Mouse (Mus musculus): ENCODE data around the gene Arhgef9.

Gene Arhgef9

GRCm38 (mm10) chrX:95196104-95196919, at the start of gene Arhgef9:
Gene Arhgef9, minus strand, starts transcription at chrX:95196856.
- WGBS, result 12% methylated on average over 23 of the region's 24 CpGs

DNA sequence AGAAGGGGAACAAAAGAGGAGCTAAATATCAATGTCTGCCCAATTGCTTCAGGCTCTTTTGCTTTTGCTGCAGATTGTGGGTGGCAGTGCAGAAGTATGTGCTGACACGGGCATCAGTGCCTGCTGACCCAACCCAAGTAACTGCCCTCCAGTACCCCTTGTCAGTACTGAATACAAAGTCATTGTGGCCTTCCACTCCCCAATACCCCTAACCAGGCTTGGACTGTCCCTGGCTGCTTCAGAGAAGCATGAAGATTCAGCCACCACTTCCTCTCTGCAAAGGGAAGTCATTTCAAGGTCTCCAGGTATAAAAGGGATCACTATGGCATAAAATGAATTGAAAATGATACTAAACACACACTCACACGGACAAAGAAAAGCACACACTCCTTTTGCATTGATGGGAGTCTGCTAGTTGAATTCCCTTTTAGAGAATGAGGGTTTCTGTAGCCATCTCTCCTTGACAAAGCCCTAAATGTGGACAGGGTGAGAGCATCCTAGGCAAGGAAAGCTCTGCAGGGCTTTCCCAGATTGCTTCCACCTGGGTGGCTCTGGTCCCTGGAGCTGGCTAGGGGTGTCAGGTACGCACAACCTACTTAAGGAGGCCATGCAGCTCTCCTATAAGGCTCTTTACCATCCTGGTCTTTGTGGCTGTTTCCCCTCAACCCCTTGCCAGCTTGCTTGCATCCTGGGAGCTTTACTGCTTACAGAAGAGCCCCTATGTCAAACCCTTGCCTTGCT, 1.1 kb downstream of the Arhgef9 start:
- 22% methylated on average over 3 of the region's 3 CpGs for WGBS

DNA sequence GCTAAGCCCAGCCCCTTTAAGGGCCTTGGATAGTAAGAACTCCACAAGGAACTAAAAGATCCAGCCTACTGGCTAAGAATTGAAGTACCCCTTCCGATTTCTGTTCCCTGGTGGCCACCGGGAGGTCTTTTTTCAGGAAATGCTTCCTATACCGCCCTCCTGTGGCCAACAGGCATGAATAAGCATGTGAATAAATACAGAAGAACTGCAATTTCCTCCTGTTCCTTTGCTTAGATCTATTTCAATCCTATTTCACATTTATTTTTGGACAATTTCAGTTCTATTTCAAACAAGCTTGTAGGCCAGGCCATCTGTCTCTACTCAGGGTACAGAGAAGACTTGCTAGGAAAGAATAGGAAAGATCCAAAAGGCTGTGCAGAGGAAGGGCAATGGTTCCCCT, 20.7 kb downstream of the Arhgef9 start:
- WGBS, result 0% methylated on average over 3 of the region's 3 CpGs

GRCm38 (mm10) chrX:95166317-95166716, 30.3 kb downstream of the Arhgef9 start:
- 3% methylated on average over 16 of the region's 16 CpGs for WGBS

- 1% methylated on average over 9 of the region's 9 CpGs for WGBS
These were observed 31.0 kb downstream of the Arhgef9 start for GRCm38 (mm10) chrX:95165671-95166127.

- WGBS, result 23% methylated on average over 6 of the region's 6 CpGs
These were observed 32.5 kb downstream of the Arhgef9 start for GRCm38 (mm10) chrX:95164140-95164539.

DNA sequence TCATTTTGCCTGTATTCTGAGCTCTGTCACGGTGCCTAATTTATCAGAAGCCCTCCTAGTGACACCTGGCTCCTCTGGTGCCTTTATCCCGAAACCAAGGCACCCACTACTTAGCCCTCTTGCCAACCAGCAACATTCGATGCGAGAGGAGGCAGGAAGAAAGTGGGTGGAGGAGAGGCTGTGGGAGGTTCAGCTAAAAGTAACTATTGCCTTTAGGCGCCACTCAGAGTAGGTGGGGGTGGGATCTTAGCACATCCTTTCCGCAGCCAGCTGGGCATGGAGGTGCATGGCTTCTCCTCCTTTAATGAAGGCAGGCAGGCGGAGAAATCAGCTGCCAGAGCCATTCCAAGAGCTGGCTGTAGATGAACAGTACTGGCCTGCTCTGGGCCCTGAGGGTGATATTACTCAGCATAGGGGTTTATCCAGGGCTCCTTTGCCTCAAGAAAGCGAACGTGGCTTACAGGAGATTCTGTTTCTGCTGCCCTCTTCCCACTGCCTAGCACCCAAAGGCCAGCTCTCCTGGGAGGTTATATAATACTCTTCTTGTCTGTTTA, 39.7 kb downstream of the Arhgef9 start:
- 29% methylated on average over 9 of the region's 9 CpGs for WGBS

DNA sequence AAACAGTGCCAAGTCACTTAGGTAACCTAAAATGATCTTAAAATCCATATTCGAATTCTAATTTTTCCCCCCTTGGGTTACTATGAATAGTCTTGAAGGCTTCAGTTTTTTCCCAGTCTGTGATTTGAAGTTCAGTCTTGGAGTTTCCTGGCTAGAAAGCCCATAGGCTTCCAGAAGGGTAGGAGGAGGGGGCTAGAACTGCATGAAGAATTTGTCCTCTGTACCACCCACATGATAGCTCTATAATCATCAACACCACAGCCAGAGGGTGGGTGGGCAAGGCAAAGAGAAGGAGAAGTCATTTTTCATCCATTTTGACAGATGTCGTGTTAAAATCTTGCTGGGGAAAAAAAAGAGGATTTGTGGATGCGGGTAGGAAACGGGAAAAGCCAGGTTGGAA, 58.0 kb downstream of the Arhgef9 start:
- WGBS, result 52% methylated on average over 4 of the region's 4 CpGs

GRCm38 (mm10) chrX:95133502-95133901, 63.2 kb downstream of the Arhgef9 start:
- 62% methylated on average over 5 of the region's 5 CpGs for WGBS

DNA sequence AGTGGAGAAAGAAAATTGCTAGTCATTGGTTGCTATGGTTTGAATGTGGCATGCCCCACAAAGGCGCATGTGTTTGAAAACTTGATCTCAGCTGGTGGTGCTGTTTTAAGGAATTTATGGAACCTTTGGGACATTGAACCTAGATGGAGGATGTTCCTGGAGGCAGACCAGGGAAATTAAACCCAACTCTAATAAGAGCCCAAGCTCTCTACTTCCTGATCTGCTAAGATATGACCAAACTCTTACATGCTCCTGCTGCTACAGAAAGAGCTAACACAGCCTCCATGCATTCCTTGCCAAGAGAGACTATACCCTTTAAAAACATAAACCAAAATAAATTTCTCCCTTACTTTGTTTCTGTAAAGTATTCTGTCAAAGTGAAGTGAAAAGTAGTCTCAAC, 63.7 kb downstream of the Arhgef9 start:
- WGBS, result 64% methylated on average over 1 of the region's 1 CpGs

GRCm38 (mm10) chrX:95131783-95132182, 64.9 kb downstream of the Arhgef9 start:
- WGBS, result 67% methylated on average over 1 of the region's 1 CpGs

DNA sequence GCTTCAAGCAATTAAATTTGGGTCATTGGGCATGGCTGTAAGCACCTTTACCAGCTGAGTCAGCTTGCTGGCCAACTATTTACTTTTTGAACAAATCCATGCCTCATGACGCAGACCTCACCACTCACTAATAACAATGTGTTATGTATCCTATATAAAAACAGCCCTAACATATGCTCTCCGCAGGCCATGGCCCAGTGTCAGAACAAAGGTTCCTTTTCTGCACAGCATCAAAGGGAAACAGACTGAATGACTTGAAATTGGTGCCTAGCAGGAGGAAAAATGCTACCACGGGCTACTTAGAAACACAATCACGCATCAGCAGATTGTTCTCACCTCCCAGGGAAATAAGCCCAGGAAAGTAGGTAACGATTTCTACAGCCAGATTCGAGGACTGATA, 73.2 kb downstream of the Arhgef9 start:
- WGBS, result 36% methylated on average over 6 of the region's 6 CpGs

- WGBS, result 54% methylated on average over 3 of the region's 3 CpGs
These were observed 92.3 kb downstream of the Arhgef9 start for GRCm38 (mm10) chrX:95104361-95104760.

- 46% methylated on average over 4 of the region's 4 CpGs for WGBS
These were observed 109.0 kb downstream of the Arhgef9 start for GRCm38 (mm10) chrX:95087674-95088073.

- WGBS, result 70% methylated on average over 9 of the region's 9 CpGs
These were observed 119.5 kb downstream of the Arhgef9 start for GRCm38 (mm10) chrX:95077013-95077699.

GRCm38 (mm10) chrX:95027907-95028306, 168.7 kb downstream of the Arhgef9 start:
- 88% methylated on average over 5 of the region's 5 CpGs for WGBS

- WGBS, result 3% methylated on average over 28 of the region's 30 CpGs
These were observed 170.2 kb downstream of the Arhgef9 start, which contains the start of gene Spin4 for GRCm38 (mm10) chrX:95026361-95026892. Gene Spin4, minus strand, starts transcription at chrX:95026682.

DNA sequence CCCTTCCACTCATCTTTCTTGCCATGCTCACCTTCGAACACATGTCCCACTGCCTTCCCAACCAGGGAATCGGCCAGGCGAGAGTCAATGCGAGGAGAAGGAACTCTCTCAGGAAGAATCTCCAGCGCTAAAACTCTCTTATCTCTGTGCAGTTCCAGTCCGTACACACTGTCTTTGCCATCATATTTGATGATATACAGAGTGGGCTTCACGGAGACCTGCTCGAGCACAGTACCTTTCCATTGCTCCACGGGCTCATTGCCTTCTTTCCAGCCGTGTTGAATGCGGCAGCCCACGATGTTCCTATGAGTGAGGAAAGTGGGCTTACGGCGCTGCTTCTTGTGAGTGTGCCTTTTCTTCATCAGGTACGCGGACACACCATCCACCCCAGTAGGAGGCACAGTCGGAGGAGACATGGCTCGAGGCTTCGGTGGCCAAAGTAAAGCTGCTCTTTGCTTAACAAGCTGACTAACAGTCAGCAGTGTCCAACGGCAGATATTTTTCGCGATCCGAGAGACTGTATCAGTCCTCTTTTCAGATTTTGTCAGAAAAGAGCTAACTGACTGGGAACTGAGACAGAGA, 170.8 kb downstream of the Arhgef9 start:
- WGBS, result 4% methylated on average over 23 of the region's 23 CpGs

- 4% methylated on average over 4 of the region's 4 CpGs for WGBS
These were observed 184.6 kb downstream of the Arhgef9 start for GRCm38 (mm10) chrX:95012033-95012432.

Measured in cerebral cortex, adult 2 months (tissue).